Mouse (Mus musculus) brown adipose tissue, adult 24 weeks (tissue): ENCODE data around the gene Hfe. TPM values are rescaled to one million over a fixed set of nuclear protein-coding genes. Genes with fewer than 3 reads are reported as not detected.
"Not testable (repeated sequence)": the region's sequence is repeated elsewhere in the genome, so short reads cannot be mapped to it uniquely, and the experiment has no call there.

Experiments
- H3K27ac ChIP-seq: fragments of 200-500 bp; replicated peaks from 2 replicates; pipeline ENCODE4 v1.5.1; 2012; ENCODE audit warnings: low read depth, mild to moderate bottlenecking, low read length
- H3K4me1 ChIP-seq: fragments of 200-500 bp; 2 replicates; pipeline ENCODE4 v1.6.1; 2012; ENCODE audit warnings: low read length, mixed read lengths; ENCODE audit not compliant: control insufficient read depth, insufficient read depth, insufficient read length
- H3K4me3 ChIP-seq: fragments of 200-500 bp; 2 replicates; pipeline ENCODE4 v1.5.1; 2012; ENCODE audit warnings: low read depth, mild to moderate bottlenecking, low read length, moderate library complexity; ENCODE audit not compliant: insufficient read depth
- polyA plus RNA-seq: library from polyadenylated mRNA; stranded (reverse); fragments of >200 nt; gene quantifications from 2 replicates; pipeline ENCODE4 v1.2.4, GENCODE M21; 2012; ENCODE audit not compliant: missing spikeins, insufficient read depth, insufficient read length

The Hfe gene
- polyA plus RNA-seq, 1 experiment: 30.2 TPM

GRCm38 (mm10) chr13:23706771-23707170, 3.9 kb downstream of the Hfe start:
- no peak overlapping the region for H3K4me3 ChIP-seq
- no peak overlapping the region for H3K27ac ChIP-seq
- H3K4me1 ChIP-seq: peaks cover 7% of the 10 kb centered on the region

- H3K27ac ChIP-seq: peak overlapping the region; percentile 29; the same call in 1 of the 2 replicates
- peaks cover 7% of the 10 kb centered on the region for H3K4me1 ChIP-seq
- no peak overlapping the region for H3K4me3 ChIP-seq
Observed at GRCm38 (mm10) chr13:23705751-23706356, 4.8 kb downstream of the Hfe start.

- H3K4me1 ChIP-seq, H3K4me3 ChIP-seq: not testable (repeated sequence)
- H3K27ac ChIP-seq: 0 out of 2 replicates have a peak overlapping the region, but pooled peaks have one; percentile 25
Observed at GRCm38 (mm10) chr13:23702801-23703200, 7.9 kb downstream of the Hfe start.

- Histone ChIP-seq H3K4me1 (0 out of 2 replicates have a peak, but pooled peaks cover 2% of the 10 kb centered on the region), H3K4me3 (no peak overlapping the region), H3K27ac (0 out of 2 replicates have a peak overlapping the region, but pooled peaks have one; percentile 25)
Observed at GRCm38 (mm10) chr13:23702220-23702619, 8.4 kb downstream of the Hfe start.

GRCm38 (mm10) chr13:23700786-23701520, 9.7 kb downstream of the Hfe start:
- Histone ChIP-seq H3K4me1 (0 out of 2 replicates have a peak, but pooled peaks cover 2% of the 10 kb centered on the region), H3K4me3 (no peak overlapping the region), H3K27ac (no peak overlapping the region)

GRCm38 (mm10) chr13:23699767-23700166, 10.9 kb downstream of the Hfe start:
- Histone ChIP-seq H3K4me3 (no peak overlapping the region), H3K4me1 (no peaks in the 10 kb centered on the region), H3K27ac (no peak overlapping the region)

GRCm38 (mm10) chr13:23698996-23699395, 11.7 kb downstream of the Hfe start:
- H3K4me3 ChIP-seq: no peak overlapping the region
- H3K4me1 ChIP-seq: no peaks in the 10 kb centered on the region
- no peak overlapping the region for H3K27ac ChIP-seq

GRCm38 (mm10) chr13:23698300-23698693, 12.4 kb downstream of the Hfe start, which contains the start of gene Hist1h4c:
Gene Hist1h4c (minus strand): TSS chr13:23698454.
- H3K27ac ChIP-seq: peak within 1 kb of the TSS; percentile 16; the same call in 1 of the 2 replicates
- H3K4me1 ChIP-seq: no peaks in the 10 kb centered on the region
- H3K4me3 ChIP-seq: peak within 1 kb of the TSS; percentile 50

GRCm38 (mm10) chr13:23697491-23698299, 13.0 kb downstream of the Hfe start:
- H3K27ac ChIP-seq: peak overlapping the region; percentile 16; the same call in 1 of the 2 replicates
- H3K4me1 ChIP-seq: no peaks in the 10 kb centered on the region
- H3K4me3 ChIP-seq: peak overlapping the region; percentile 50

GRCm38 (mm10) chr13:23696061-23696474, 14.6 kb downstream of the Hfe start:
- Histone ChIP-seq H3K27ac (no peak overlapping the region; the same call in 1 of the 2 replicates), H3K4me3 (peak overlapping the region; percentile 1; the same call in 1 of the 2 replicates), H3K4me1 (no peaks in the 10 kb centered on the region)

GRCm38 (mm10) chr13:23695514-23695913, 15.1 kb downstream of the Hfe start, which contains the start of gene Hist1h1t:
Gene Hist1h1t (plus strand): TSS chr13:23695814.
- Histone ChIP-seq H3K27ac (no peak within 1 kb of the TSS; the same call in 1 of the 2 replicates), H3K4me1 (no peaks in the 10 kb centered on the region; the same call in 1 of the 2 replicates)

GRCm38 (mm10) chr13:23694956-23695355, 15.7 kb downstream of the Hfe start:
- Histone ChIP-seq H3K4me1 (no peaks in the 10 kb centered on the region; the same call in 1 of the 2 replicates), H3K4me3 (no peak overlapping the region), H3K27ac (no peak overlapping the region)

More at GRCm38 (mm10) chr13:23695514-23695913, 15.1 kb downstream of the Hfe start, which contains the start of gene Hist1h1t:
- H3K4me3 ChIP-seq: peak within 1 kb of the TSS; percentile 1; the same call in 1 of the 2 replicates

GRCm38 (mm10) chr13:23693856-23694440, 16.7 kb downstream of the Hfe start:
- Histone ChIP-seq H3K27ac (no peak overlapping the region), H3K4me1 (no peaks in the 10 kb centered on the region; the same call in 1 of the 2 replicates), H3K4me3 (no peak overlapping the region)

GRCm38 (mm10) chr13:23689459-23689858, 21.2 kb downstream of the Hfe start:
- Histone ChIP-seq H3K27ac (no peak overlapping the region), H3K4me3 (no peak overlapping the region), H3K4me1 (peaks cover 2% of the 10 kb centered on the region)
